Mouse (Mus musculus): ENCODE data around the gene Cyp4f13.

GRCm38 (mm10) chr17:32951441-32951840 lies 4.2 kb upstream of the Cyp4f13 start:
- peak; percentile 84; the same call in 1 of the 2 replicates for TF ChIP-seq CTCF (IDR thresholded peaks at IDR 0.05; ENCODE audit: extremely low read depth, insufficient read depth, insufficient read length, insufficient replicate concordance)
- no peak for TF ChIP-seq POLR2A (IDR thresholded peaks at IDR 0.05; ENCODE audit: low read depth, low read length)

All from spleen, adult 2 months (tissue).